Mouse (Mus musculus) hindbrain, embryonic 15.5 days (tissue): ENCODE measurements around the gene Klf9. TPM values are rescaled to one million over a fixed set of nuclear protein-coding genes. Genes with fewer than 3 reads are reported as not detected.

Experiments used
- ATAC-seq: fragments of 200-750 bp; cut with Nextera tagmentation; 2 replicates; pipeline ENCODE4 v1.8.0; 2017; ENCODE audit warnings: low read depth, moderate number of reproducible peaks, moderate TSS enrichment; ENCODE audit not compliant: low FRiP score
- H3K27ac ChIP-seq: fragments of 300-500 bp; sonication (generic); replicated peaks from 2 replicates; pipeline ENCODE4 v1.5.1; 2015; ENCODE audit warnings: mild to moderate bottlenecking, inconsistent platforms
- H3K27me3 ChIP-seq: fragments of 300-500 bp; sonication (generic); 2 replicates; pipeline ENCODE4 v1.6.1; 2015; ENCODE audit warnings: control low read depth, inconsistent platforms
- H3K36me3 ChIP-seq: fragments of 300-500 bp; sonication (generic); 2 replicates; pipeline ENCODE4 v1.6.1; 2015; ENCODE audit warnings: control low read depth, inconsistent platforms
- H3K4me1 ChIP-seq: fragments of 300-500 bp; sonication (generic); replicated peaks from 2 replicates; pipeline ENCODE4 v1.6.1; 2015; ENCODE audit warnings: control low read depth, inconsistent platforms
- H3K4me2 ChIP-seq: fragments of 300-500 bp; sonication (generic); 2 replicates; pipeline ENCODE4 v1.6.1; 2015; ENCODE audit warnings: moderate library complexity, mild to moderate bottlenecking, inconsistent platforms
- H3K4me3 ChIP-seq: fragments of 300-500 bp; sonication (generic); 2 replicates; pipeline ENCODE4 v1.5.1; 2015; ENCODE audit warnings: mild to moderate bottlenecking, inconsistent platforms
- H3K9ac ChIP-seq: fragments of 300-500 bp; sonication (generic); 2 replicates; pipeline ENCODE4 v1.6.1; 2015; ENCODE audit warnings: inconsistent platforms
- H3K9me3 ChIP-seq: fragments of 300-500 bp; sonication (generic); 2 replicates; pipeline ENCODE4 v1.6.1; 2016; ENCODE audit warnings: control low read depth, inconsistent platforms
- WGBS: fragments of 180-500 bp; shearing (Covaris S2); methylation state at CpG from one replicate; pipeline ENCODE4 v1.1.7; 2015; 5-methylcytosine and 5-hydroxymethylcytosine counted together
- polyA plus RNA-seq: library from polyadenylated mRNA; unstranded; fragments of >200 nt; fragmentation: Nextera tagmentation; extraction: Ambion mirVana; gene quantifications from 2 replicates; pipeline ENCODE4 v1.2.1, GENCODE M21; 2015

The Klf9 gene
- polyA plus RNA-seq, 1 experiment from 2014 or later: 5.0 TPM

- Histone ChIP-seq H3K36me3 (no peaks in the 10 kb centered on the region), H3K4me3 (no peak overlapping the region), H3K4me2 (no peak overlapping the region), H3K27ac (no peak overlapping the region), H3K4me1 (peaks cover 10% of the 10 kb centered on the region; the same call in 1 of the 2 replicates), H3K27me3 (no peaks in the 10 kb centered on the region), H3K9ac (no peak overlapping the region), H3K9me3 (no peaks in the 10 kb centered on the region)
- WGBS: 34% methylated on average over 4 of the region's 4 CpGs
- ATAC-seq: no peak
Measured at GRCm38 (mm10) chr19:23152201-23152640, 11.2 kb downstream of the Klf9 start.

GRCm38 (mm10) chr19:23152771-23153605 is 12.0 kb downstream of the Klf9 start:
- Histone ChIP-seq H3K4me3 (no peak overlapping the region), H3K27me3 (no peaks in the 10 kb centered on the region), H3K9ac (no peak overlapping the region), H3K27ac (no peak overlapping the region), H3K36me3 (no peaks in the 10 kb centered on the region), H3K4me1 (peaks cover 10% of the 10 kb centered on the region; the same call in 1 of the 2 replicates), H3K4me2 (no peak overlapping the region), H3K9me3 (no peaks in the 10 kb centered on the region)
- WGBS: 74% methylated on average over 25 of the region's 25 CpGs
- no peak for ATAC-seq

- no peaks in the 10 kb centered on the region for H3K36me3 ChIP-seq
- no peaks in the 10 kb centered on the region for H3K27me3 ChIP-seq
- ATAC-seq: no peak
- H3K9me3 ChIP-seq: no peaks in the 10 kb centered on the region
- no peak overlapping the region for H3K4me2 ChIP-seq
- H3K4me3 ChIP-seq: no peak overlapping the region
- H3K27ac ChIP-seq: no peak overlapping the region
- WGBS: 72% methylated on average over 5 of the region's 5 CpGs
- no peak overlapping the region for H3K9ac ChIP-seq
- peaks cover 10% of the 10 kb centered on the region; the same call in 1 of the 2 replicates for H3K4me1 ChIP-seq
Measured at GRCm38 (mm10) chr19:23153606-23154127, 12.6 kb downstream of the Klf9 start.

- Histone ChIP-seq H3K4me2 (no peak overlapping the region), H3K9me3 (no peaks in the 10 kb centered on the region), H3K36me3 (no peaks in the 10 kb centered on the region), H3K9ac (no peak overlapping the region), H3K4me1 (no peaks in the 10 kb centered on the region; the same call in 1 of the 2 replicates), H3K27ac (no peak overlapping the region), H3K27me3 (no peaks in the 10 kb centered on the region), H3K4me3 (no peak overlapping the region)
- ATAC-seq: no peak
- 76% methylated on average over 10 of the region's 10 CpGs for WGBS
Measured at GRCm38 (mm10) chr19:23159780-23160395, 18.9 kb downstream of the Klf9 start.

GRCm38 (mm10) chr19:23162387-23162809 is 21.4 kb downstream of the Klf9 start:
- Histone ChIP-seq H3K9ac (no peak overlapping the region), H3K27me3 (no peaks in the 10 kb centered on the region), H3K4me1 (no peaks in the 10 kb centered on the region; the same call in 1 of the 2 replicates), H3K27ac (no peak overlapping the region), H3K4me2 (no peak overlapping the region), H3K9me3 (no peaks in the 10 kb centered on the region), H3K36me3 (no peaks in the 10 kb centered on the region), H3K4me3 (no peak overlapping the region)
- 34% methylated on average over 8 of the region's 8 CpGs for WGBS
- no peak for ATAC-seq

GRCm38 (mm10) chr19:23162877-23163276 is 21.9 kb downstream of the Klf9 start:
- H3K4me1 ChIP-seq: no peaks in the 10 kb centered on the region; the same call in 1 of the 2 replicates
- no peak overlapping the region for H3K9ac ChIP-seq
- 83% methylated on average over 6 of the region's 6 CpGs for WGBS

DNA sequence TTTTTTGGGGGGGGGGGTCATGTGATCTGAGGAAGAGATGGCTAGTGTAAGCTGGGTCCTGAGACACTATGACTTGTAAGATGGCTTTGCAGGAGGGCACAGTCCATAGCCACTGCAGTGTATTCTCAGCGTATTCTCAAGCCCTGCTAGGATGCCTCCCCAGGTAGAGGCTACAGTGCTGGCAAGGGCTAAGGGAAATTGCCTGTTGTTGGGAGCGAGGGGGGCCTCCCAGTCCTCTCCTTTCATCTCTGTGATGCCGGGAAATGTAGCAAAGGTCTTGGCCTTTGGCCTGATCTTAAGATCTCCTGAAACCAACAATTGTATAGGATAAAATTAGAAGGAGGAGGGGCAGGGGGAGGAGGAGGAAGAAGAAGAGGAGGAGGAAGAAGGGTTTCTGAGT is 22.3 kb downstream of the Klf9 start:
- H3K9ac ChIP-seq: no peak overlapping the region
- 38% methylated on average over 3 of the region's 3 CpGs for WGBS

More at GRCm38 (mm10) chr19:23162877-23163276, 21.9 kb downstream of the Klf9 start:
- Histone ChIP-seq H3K4me3 (no peak overlapping the region), H3K9me3 (no peaks in the 10 kb centered on the region), H3K4me2 (no peak overlapping the region), H3K36me3 (no peaks in the 10 kb centered on the region), H3K27ac (no peak overlapping the region), H3K27me3 (no peaks in the 10 kb centered on the region)
- no peak for ATAC-seq

GRCm38 (mm10) chr19:23164651-23165240 is 23.7 kb downstream of the Klf9 start:
- no peak for ATAC-seq
- Histone ChIP-seq H3K4me1 (no peaks in the 10 kb centered on the region; the same call in 1 of the 2 replicates), H3K4me2 (no peak overlapping the region), H3K4me3 (no peak overlapping the region), H3K9me3 (no peaks in the 10 kb centered on the region), H3K27me3 (no peaks in the 10 kb centered on the region), H3K27ac (no peak overlapping the region), H3K9ac (no peak overlapping the region), H3K36me3 (no peaks in the 10 kb centered on the region)
- WGBS: 83% methylated on average over 16 of the region's 16 CpGs

More for the DNA sequence above, 22.3 kb downstream of the Klf9 start:
- H3K4me2 ChIP-seq: no peak overlapping the region
- no peaks in the 10 kb centered on the region for H3K36me3 ChIP-seq
- ATAC-seq: no peak
- H3K27ac ChIP-seq: no peak overlapping the region
- H3K4me3 ChIP-seq: no peak overlapping the region
- H3K9me3 ChIP-seq: no peaks in the 10 kb centered on the region
- H3K4me1 ChIP-seq: no peaks in the 10 kb centered on the region; the same call in 1 of the 2 replicates
- H3K27me3 ChIP-seq: no peaks in the 10 kb centered on the region

GRCm38 (mm10) chr19:23166550-23167284 is 25.7 kb downstream of the Klf9 start:
- WGBS: 65% methylated on average over 11 of the region's 11 CpGs
- H3K27ac ChIP-seq: no peak overlapping the region
- H3K4me3 ChIP-seq: no peak overlapping the region
- no peaks in the 10 kb centered on the region for H3K27me3 ChIP-seq
- no peak for ATAC-seq
- no peaks in the 10 kb centered on the region for H3K9me3 ChIP-seq
- no peak overlapping the region for H3K9ac ChIP-seq
- no peak overlapping the region for H3K4me2 ChIP-seq
- H3K4me1 ChIP-seq: no peaks in the 10 kb centered on the region; the same call in 1 of the 2 replicates
- H3K36me3 ChIP-seq: no peaks in the 10 kb centered on the region

- 68% methylated on average over 5 of the region's 5 CpGs for WGBS
Measured at GRCm38 (mm10) chr19:23168899-23169658, 28.1 kb downstream of the Klf9 start.

GRCm38 (mm10) chr19:23169659-23170050 is 28.6 kb downstream of the Klf9 start:
- no peak for ATAC-seq
- no peaks in the 10 kb centered on the region for H3K9me3 ChIP-seq
- no peak overlapping the region for H3K4me3 ChIP-seq
- no peaks in the 10 kb centered on the region for H3K27me3 ChIP-seq
- H3K4me2 ChIP-seq: no peak overlapping the region
- no peaks in the 10 kb centered on the region for H3K4me1 ChIP-seq
- no peak overlapping the region for H3K9ac ChIP-seq
- 84% methylated on average over 2 of the region's 2 CpGs for WGBS
- no peak overlapping the region for H3K27ac ChIP-seq
- no peaks in the 10 kb centered on the region for H3K36me3 ChIP-seq

More at GRCm38 (mm10) chr19:23168899-23169658, 28.1 kb downstream of the Klf9 start:
- no peak overlapping the region for H3K9ac ChIP-seq
- no peaks in the 10 kb centered on the region for H3K9me3 ChIP-seq
- no peak overlapping the region for H3K4me2 ChIP-seq
- H3K36me3 ChIP-seq: no peaks in the 10 kb centered on the region
- H3K4me1 ChIP-seq: no peaks in the 10 kb centered on the region
- no peak for ATAC-seq
- no peak overlapping the region for H3K4me3 ChIP-seq
- H3K27ac ChIP-seq: no peak overlapping the region
- no peaks in the 10 kb centered on the region for H3K27me3 ChIP-seq
